Mouse (Mus musculus) midbrain, postnatal 0 days (tissue): ENCODE data around the gene Fgf9. TPM values are rescaled to one million over a fixed set of nuclear protein-coding genes. Genes with fewer than 3 reads are reported as not detected.
A peak's percentile ranks its signal among the peaks of the same experiment; 100 is the strongest.

Experiments
- ATAC-seq: fragments of 200-750 bp; cut with Nextera tagmentation; 2 replicates; pipeline ENCODE4 v1.8.0; 2017; ENCODE audit warnings: moderate number of reproducible peaks, mild to moderate bottlenecking, moderate TSS enrichment, moderate library complexity; ENCODE audit not compliant: low FRiP score
- DNase-seq: peaks from one replicate; pipeline ENCODE4 v3.0.0-alpha.2; 2015; ENCODE audit warnings: low spot score
- H3K27ac ChIP-seq: fragments of 300-500 bp; sonication (generic); 2 replicates; pipeline ENCODE4 v1.5.1; 2014; ENCODE audit warnings: low read depth, mild to moderate bottlenecking, low read length, mixed read lengths
- H3K27me3 ChIP-seq: fragments of 300-500 bp; sonication (generic); 2 replicates; pipeline ENCODE4 v1.6.1; 2014; ENCODE audit warnings: low read length, control low read depth, mixed read lengths; ENCODE audit not compliant: insufficient read depth
- H3K36me3 ChIP-seq: fragments of 300-500 bp; sonication (generic); 2 replicates; pipeline ENCODE4 v1.6.1; 2014; ENCODE audit warnings: low read length, control low read depth, mixed read lengths; ENCODE audit not compliant: insufficient read depth
- H3K4me1 ChIP-seq: fragments of 300-500 bp; sonication (generic); 2 replicates; pipeline ENCODE4 v1.6.1; 2014; ENCODE audit warnings: mild to moderate bottlenecking, control low read depth, antibody characterized with exemption, low read length, mixed read lengths; ENCODE audit not compliant: insufficient read depth
- H3K4me2 ChIP-seq: fragments of 300-500 bp; sonication (generic); 2 replicates; pipeline ENCODE4 v1.6.1; 2014; ENCODE audit warnings: low read depth, mild to moderate bottlenecking, low read length, mixed read lengths; ENCODE audit not compliant: poor library complexity, severe bottlenecking
- H3K4me3 ChIP-seq: fragments of 300-500 bp; sonication (generic); 2 replicates; pipeline ENCODE4 v1.5.1; 2014; ENCODE audit warnings: low read depth, mild to moderate bottlenecking, low read length, moderate library complexity
- H3K9ac ChIP-seq: fragments of 300-500 bp; sonication (generic); replicated peaks from 2 replicates; pipeline ENCODE4 v1.6.1; 2014; ENCODE audit warnings: mild to moderate bottlenecking, low read length, moderate library complexity, mixed read lengths; ENCODE audit not compliant: poor library complexity, severe bottlenecking
- H3K9me3 ChIP-seq: fragments of 300-500 bp; sonication (generic); 2 replicates; pipeline ENCODE4 v1.6.1; 2016; ENCODE audit warnings: low read length, control low read depth
- CTCF ChIP-seq: IDR thresholded peaks from 2 replicates; pipeline ENCODE4 v1.5.1; 2016; ENCODE audit warnings: antibody characterized with exemption, mild to moderate bottlenecking
- WGBS: fragments of 180-500 bp; shearing (Covaris S2); extraction: QIAGEN DNeasy Blood & Tissue Kit; methylation state at CpG from one replicate; pipeline ENCODE4 v1.1.7; 2014; 5-methylcytosine and 5-hydroxymethylcytosine counted together
- polyA plus RNA-seq: library from polyadenylated mRNA; unstranded; fragments of >200 nt; fragmentation: Nextera tagmentation; extraction: Ambion mirVana; gene quantifications from 2 replicates; pipeline ENCODE4 v1.2.1, GENCODE M21; 2015
- total RNA-seq: library from RNA; depleted of rRNA; stranded (reverse); fragments of >200 nt; gene quantifications from 2 replicates; pipeline ENCODE4 v1.2.3, GENCODE M21; 2014

Fgf9 gene
- total and polyA plus RNA-seq, 2 experiments from 2014 or later: 7.9 to 17.7 TPM

- Histone ChIP-seq H3K4me1 (peaks cover 10% of the 10 kb centered on the region; the same call in 1 of the 2 replicates), H3K9ac (0 out of 2 replicates have a peak overlapping the region, but pooled peaks have one; percentile 34), H3K4me3 (peak overlapping the region; percentile 60), H3K27me3 (peaks cover 5% of the 10 kb centered on the region; the same call in 1 of the 2 replicates), H3K9me3 (no peaks in the 10 kb centered on the region), H3K27ac (no peak overlapping the region), H3K36me3 (no peaks in the 10 kb centered on the region), H3K4me2 (peak overlapping the region; percentile 98)
- DNase-seq: no peak
- 2% methylated on average over 20 of the region's 20 CpGs for WGBS
- no peak for ATAC-seq
- no peak for TF ChIP-seq CTCF
Observed at GRCm38 (mm10) chr14:58073936-58074335, 3.6 kb downstream of the Fgf9 start.

GRCm38 (mm10) chr14:58074621-58075432, 4.5 kb downstream of the Fgf9 start:
- peaks cover 3% of the 10 kb centered on the region; the same call in 1 of the 2 replicates for H3K27me3 ChIP-seq
- peak overlapping the region; percentile 60 for H3K4me3 ChIP-seq
- peak overlapping the region; percentile 78 for H3K27ac ChIP-seq
- H3K36me3 ChIP-seq: no peaks in the 10 kb centered on the region
- TF ChIP-seq CTCF: no peak
- DNase-seq (peak; percentile 57), ATAC-seq (peak; percentile 33)
- peaks cover 10% of the 10 kb centered on the region; the same call in 1 of the 2 replicates for H3K4me1 ChIP-seq
- H3K9ac ChIP-seq: peak overlapping the region; percentile 67
- H3K9me3 ChIP-seq: no peaks in the 10 kb centered on the region
- WGBS: under 1% methylated on average over 56 of the region's 61 CpGs
- peak overlapping the region; percentile 98 for H3K4me2 ChIP-seq

GRCm38 (mm10) chr14:58075433-58076029, 5.2 kb downstream of the Fgf9 start:
- H3K9me3 ChIP-seq: no peaks in the 10 kb centered on the region
- H3K27me3 ChIP-seq: peaks cover 3% of the 10 kb centered on the region; the same call in 1 of the 2 replicates
- 0% methylated on average over 31 of the region's 31 CpGs for WGBS
- peak overlapping the region; percentile 98 for H3K4me2 ChIP-seq
- H3K4me3 ChIP-seq: peak overlapping the region; percentile 60
- no peaks in the 10 kb centered on the region for H3K36me3 ChIP-seq
- no peak; the same call in 1 of the 2 replicates for TF ChIP-seq CTCF
- H3K27ac ChIP-seq: peak overlapping the region; percentile 78
- DNase-seq (peak; percentile 36), ATAC-seq (peak; percentile 55)
- 0 out of 2 replicates have a peak, but pooled peaks cover 8% of the 10 kb centered on the region for H3K4me1 ChIP-seq
- H3K9ac ChIP-seq: peak overlapping the region; percentile 67

- ATAC-seq: peak; percentile 84
- peak overlapping the region; percentile 67 for H3K9ac ChIP-seq
- H3K4me2 ChIP-seq: peak overlapping the region; percentile 98
- H3K27ac ChIP-seq: peak overlapping the region; percentile 78
- no peaks in the 10 kb centered on the region for H3K9me3 ChIP-seq
- H3K4me3 ChIP-seq: peak overlapping the region; percentile 60
- WGBS: under 1% methylated on average over 35 of the region's 40 CpGs
- H3K4me1 ChIP-seq: 0 out of 2 replicates have a peak, but pooled peaks cover 5% of the 10 kb centered on the region
- DNase-seq: peak; percentile 81
- no peak for TF ChIP-seq CTCF
- H3K36me3 ChIP-seq: no peaks in the 10 kb centered on the region
- H3K27me3 ChIP-seq: peaks cover 3% of the 10 kb centered on the region; the same call in 1 of the 2 replicates
Observed at GRCm38 (mm10) chr14:58076030-58076521, 5.7 kb downstream of the Fgf9 start.

- Histone ChIP-seq H3K9me3 (no peaks in the 10 kb centered on the region), H3K9ac (peak overlapping the region; percentile 67), H3K4me3 (peak overlapping the region; percentile 60), H3K27ac (peak overlapping the region; percentile 78), H3K4me2 (peak overlapping the region; percentile 98), H3K36me3 (no peaks in the 10 kb centered on the region), H3K27me3 (peaks cover 3% of the 10 kb centered on the region; the same call in 1 of the 2 replicates), H3K4me1 (0 out of 2 replicates have a peak, but pooled peaks cover 2% of the 10 kb centered on the region)
- no peak for ATAC-seq
- no peak for TF ChIP-seq CTCF
- no peak for DNase-seq
- 6% methylated on average over 14 of the region's 14 CpGs for WGBS
Observed at GRCm38 (mm10) chr14:58076726-58077255, 6.4 kb downstream of the Fgf9 start.
